Mouse (Mus musculus): ENCODE results near the gene Gm26897. TPM values are rescaled to one million over a fixed set of nuclear protein-coding genes. Genes with fewer than 3 reads are reported as not detected.

The Gm26897 gene
- not detected in 2 replicates for total RNA-seq (2021)
- long read RNA-seq, experiment 1 = 0 reads
- long read RNA-seq, experiment 2 = 0 reads

- no peak for DNase-seq
These were observed at the start of gene Gm26897 for GRCm38 (mm10) chr5:111733851-111734250. TSS of gene Gm26897 (plus strand) at chr5:111733924.

DNA sequence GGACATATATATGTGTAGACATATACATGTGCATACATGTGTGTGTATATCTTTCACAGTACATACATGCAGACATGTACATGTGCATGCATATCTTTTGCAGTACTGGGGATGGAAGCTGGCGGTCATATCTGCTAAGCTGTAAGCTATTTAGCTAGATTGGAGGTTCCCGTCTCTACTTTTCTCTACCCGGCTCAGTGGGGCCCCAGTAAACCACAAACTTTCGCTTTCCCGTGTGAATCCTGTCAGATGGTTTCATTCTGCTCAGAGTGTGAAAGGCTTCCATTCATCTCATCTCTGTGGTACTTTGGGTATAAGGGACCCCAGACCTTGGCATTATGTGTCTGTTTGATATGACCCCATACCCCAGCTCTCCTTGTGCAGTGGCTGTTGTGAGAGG is 46.4 kb upstream of the Gm26897 start:
- DNase-seq = no peak

DNA sequence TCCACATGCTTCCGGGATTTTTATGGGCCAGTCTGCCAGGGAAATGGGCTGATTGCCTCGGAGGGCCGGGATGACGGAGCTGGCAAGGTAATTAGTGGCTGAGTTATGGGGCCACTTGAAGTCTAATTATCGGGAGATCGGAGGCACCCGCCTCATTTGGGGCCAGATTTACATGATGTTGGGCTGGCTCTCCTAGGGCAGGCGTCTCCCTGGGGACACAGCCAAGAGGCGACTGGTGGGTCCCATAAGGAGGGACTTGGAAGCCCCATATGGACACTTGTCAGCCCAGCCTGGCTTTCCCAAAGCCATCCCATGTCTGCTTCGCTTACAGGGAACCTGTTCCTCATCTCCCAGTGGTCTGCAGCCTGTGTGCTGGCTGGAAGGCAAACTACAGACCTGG is 45.1 kb upstream of the Gm26897 start:
- DNase-seq = no peak

- DNase-seq = peak; percentile 57
These were observed 35.7 kb upstream of the Gm26897 start for GRCm38 (mm10) chr5:111697996-111698395.

DNA sequence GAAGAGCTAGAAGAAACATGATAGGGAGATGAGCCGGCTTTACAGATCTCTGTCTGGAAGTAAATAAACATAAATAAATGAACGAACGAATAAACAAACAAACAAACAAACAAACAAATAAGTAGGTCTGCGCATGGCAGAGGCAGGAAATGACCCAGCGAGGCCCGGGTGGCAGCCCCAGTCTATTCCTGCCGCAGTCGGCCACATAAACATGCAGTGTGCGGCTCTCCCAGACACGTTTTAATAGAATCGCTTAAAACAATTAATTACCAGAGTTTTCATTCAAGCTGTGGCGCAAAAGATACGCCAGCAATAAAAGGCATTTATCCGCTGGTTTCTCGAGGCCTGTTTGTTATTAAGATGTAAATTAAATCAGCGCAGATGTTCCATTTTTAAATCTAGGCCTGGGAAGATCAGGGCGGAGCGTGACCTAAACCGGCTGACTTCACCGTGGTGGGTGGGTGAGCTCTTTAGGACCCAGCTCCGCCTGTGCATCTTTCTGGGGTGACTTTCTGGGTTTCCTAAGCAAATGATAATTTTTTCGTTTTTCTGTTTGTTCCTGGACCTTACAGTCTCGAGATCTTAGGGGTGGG is 33.9 kb upstream of the Gm26897 start:
- DNase-seq = no peak

DNA sequence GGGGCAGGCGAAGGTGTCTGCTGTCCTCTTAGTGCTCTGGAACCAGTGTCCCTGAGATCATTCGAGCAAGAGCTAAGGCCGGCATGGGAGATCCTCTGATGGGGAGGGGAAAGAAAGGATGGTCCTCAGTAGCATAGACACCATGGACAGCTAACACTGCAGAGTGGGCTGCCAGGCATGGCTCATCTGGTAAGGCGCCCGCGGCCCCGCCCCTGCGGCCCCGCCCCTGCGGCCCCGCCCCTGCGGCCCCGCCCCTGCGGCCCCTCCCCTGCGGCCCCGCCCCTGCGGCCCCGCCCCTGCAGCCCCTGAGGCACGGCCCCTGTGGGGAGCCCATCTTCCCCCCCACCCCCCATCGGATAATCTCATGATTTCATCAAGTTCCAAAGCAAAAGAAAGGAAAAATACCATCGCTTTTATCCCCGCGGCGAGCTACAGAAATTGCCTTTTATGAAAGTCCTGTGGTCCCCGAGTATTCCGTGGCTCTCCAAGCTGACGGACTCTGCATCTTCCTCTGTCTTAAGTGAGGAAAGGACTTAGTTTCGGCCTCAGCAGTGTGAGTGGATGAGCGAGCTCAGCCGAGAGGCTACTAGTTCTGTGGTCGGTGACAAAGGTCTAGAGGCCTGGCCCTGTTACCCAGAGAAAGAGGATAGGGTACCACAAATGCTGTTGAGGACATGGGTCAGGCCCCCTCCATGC is 31.9 kb upstream of the Gm26897 start:
- peak; percentile 16 for DNase-seq

DNA sequence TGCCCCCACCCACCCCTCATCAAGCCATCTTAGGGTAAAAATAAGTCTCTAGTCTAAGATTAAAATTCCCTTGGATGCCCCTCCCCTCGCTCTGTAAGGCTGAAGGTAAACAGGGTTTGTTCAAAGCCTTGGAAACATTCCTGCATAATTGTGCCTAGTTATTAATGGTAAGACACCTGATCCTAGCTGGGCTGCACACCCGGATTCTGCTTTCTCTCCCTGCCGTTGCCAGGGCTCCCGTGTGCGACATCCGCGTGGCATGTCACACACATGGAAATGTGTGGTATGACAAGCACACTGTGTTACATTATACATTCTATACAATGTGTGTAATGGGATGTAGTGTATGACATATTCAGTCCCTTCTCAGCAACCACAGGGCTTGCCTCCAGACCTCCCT is 30.1 kb upstream of the Gm26897 start:
- DNase-seq = no peak

DNA sequence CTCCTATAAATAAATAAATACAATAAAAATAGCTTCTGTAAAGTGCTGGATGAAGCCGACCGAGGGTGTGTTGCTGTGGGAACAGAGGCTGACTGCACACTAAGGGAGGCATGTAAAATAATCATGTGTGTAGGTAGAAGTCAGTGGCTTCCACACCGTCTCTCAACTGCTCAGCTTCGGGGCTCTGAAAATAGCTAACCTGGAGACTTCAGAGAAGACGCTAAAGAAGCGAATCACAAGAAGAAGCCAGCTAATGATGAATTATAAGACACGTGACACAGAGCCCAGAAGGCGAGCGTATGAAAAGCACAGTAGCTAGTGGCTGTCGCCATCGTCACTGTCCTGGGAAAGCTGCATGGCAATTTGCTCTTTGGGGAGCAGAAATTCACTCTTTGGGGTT is 29.4 kb upstream of the Gm26897 start:
- DNase-seq = no peak

GRCm38 (mm10) chr5:111709195-111709901 is 24.4 kb upstream of the Gm26897 start:
- DNase-seq = no peak

- no peak for DNase-seq
These were observed 14.7 kb upstream of the Gm26897 start for GRCm38 (mm10) chr5:111719018-111719417.

- DNase-seq = no peak
These were observed 13.0 kb upstream of the Gm26897 start for GRCm38 (mm10) chr5:111720726-111721125.

DNA sequence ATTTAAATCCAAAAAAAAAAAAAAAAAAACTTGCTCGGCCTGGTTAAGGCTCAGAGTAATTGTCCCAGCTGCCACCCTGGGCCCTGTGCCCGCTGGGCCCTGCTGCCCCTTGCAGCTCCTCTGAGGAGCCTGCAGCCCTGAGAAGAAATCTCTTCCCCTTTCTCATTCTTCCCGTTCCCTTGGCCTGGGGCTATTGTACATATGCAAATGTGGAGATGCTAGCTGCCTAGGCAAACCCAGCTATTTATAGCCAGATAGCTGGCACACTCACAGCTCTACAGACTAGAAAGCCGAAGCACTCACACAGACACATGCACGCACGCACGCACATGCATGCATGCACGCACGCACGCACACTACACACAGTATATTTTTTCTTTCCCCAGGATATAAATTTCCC is 9.0 kb upstream of the Gm26897 start:
- DNase-seq = no peak

DNA sequence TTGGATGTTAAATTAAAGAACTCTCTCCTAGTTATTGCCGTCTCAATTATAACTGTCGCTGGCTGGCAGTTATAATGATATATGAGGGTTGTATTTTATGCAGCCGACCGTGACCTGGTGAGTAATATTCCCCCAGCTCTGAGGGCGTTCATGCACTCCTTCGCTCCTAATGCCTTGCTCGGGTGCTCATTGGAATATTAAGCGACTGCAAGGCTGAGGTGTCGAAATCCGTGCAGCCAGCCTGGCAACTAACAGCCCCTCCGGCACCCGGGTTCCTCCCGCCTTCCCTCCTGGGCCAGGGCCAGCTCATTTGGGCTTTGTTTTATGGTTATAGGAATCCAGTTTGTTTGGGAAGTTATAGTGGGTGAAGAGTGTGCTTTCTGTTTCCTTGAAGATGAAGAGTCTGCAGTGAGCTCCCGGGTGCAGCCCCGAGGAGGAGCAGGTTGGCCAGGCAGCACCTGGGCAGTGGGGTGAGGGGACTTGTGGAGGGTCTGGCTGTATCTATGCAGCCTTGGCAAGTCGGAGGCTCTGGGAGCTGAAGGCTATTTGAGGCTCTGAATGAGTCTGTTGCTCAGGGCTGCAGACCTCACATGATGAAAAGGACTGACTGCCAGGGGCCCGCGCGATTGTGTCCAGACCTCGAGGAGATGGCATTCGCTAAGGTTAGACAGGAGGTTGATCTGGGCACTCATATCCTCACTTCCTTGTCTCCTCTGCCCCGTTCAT is 8.4 kb upstream of the Gm26897 start:
- peak; percentile 22 for DNase-seq

DNA sequence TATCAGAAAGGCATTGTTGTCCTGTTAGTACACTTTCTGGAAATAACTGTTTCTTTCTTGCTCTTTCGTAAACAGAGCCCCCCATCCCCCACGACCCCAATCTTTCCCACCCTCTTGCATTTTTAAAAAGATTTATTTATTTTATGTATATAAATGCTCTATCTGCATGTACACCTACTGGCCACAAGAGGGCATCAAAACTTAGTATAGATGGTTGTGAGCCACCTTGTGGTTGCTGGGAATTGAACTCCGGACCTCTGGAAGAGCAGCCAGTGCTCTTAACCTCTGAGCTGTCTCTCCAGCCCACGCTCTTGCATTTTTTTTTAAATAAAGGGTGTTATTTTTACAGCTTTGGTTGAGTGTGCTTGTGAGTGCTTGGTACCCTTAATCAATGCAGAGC is 5.3 kb upstream of the Gm26897 start:
- no peak for DNase-seq

DNA sequence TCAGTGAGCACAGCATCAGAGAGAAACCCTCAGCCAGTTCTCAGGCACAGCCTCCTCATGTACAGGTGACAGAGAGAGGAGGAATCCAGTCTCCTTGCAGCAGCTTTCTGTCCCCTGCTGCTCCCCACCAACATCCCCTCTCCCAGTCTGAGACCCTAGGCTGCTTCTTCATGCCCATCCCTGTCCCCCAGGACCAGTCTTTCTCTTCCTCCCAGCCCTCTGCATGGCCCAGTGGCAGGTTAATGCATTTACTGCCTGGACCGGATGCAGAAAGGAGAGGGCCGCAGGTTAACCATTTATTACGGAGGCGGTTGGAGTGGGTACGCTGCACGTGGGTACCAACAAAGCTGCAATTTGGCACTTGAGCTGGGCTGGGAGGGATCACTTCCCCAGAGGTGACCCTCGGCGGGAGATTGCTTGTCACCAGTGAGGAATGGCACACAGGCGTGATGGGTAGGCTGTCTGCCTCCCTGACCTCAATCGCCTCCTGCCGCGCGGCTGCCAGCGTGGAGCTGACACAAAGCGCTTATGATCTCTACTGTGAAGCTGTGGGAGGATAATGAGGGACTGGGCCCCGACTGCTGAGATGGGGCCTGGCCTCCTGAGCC is 3.1 kb upstream of the Gm26897 start:
- no peak for DNase-seq

DNA sequence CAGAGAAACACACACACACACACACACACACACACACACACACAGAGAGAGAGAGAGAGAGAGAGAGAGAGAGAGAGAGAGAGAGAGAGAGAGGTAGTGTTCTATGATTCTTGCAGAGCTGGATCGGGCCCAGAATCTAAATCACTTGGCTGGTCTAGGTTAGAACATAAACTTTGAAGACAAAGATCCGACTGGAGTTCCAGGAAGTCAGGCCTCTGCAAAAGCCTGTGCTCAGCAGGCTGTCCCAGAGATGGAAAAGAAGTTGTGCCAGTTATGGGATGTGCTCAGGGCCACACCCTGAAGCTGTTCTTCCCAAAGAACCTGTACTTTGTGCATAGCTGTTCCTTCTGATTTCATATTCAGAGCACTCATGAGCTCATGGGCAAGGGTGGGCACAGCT is 1.5 kb upstream of the Gm26897 start:
- no peak for DNase-seq

DNA sequence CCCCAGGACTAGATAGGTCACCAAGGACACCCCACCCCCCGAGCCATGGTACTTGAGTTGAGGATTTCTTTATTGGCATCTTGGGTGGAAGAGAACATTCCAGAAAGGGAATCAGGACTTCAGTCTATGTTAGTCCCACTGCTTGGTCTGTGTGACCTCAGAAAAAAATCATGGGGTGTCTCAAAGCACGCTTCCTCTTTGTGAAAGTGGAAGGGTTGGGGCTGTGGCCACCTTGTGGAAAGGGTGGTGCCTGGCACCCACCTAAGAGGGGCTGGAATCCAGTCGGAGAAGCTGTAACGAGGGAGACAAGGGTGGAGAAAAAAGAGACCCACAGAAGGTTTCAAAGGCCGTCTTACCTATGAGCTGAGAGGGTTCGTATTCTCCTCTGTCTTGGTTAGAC is 5.8 kb downstream of the Gm26897 start:
- DNase-seq = no peak

DNA sequence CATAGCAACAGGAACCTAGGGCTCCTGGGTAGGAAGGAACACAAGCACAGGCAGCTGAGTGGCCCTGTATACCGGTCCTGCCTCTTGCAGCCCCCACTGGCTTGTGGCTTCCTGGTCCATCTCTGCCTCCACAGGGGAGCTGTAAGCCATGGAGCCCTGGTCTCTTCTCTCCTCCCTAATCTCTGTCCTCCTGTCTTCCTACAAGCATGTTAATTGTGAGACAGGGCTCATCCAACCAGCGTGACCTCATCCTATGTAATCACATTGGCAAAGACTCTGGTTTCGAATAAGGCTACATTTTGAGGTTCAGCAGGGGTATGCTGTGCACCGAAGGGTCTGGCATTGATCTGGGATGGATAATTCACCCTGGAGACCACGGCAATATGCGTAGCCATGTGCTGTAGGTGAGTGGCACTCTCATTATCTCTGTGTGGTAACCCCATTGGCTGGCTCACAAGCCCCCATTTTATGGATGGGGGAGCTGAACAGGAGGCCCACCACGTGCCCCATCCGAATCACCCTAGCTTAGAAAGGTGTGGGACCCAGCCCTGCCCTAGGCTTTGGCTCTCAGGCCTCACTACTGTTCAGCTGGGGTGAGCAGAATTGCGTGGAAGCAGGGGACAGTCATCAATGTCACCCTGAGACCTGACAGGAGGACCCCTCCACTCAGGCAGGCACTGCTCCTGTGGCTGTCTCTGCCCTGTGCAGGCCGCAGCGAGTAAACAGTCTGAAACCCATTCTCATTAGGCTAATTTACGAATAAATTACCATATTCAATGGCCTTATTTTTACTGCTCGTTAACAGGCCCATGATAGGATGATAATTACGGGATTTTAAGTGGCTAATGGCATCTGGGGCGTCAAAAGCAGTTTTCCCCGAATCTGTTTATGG is 6.9 kb downstream of the Gm26897 start:
- DNase-seq = no peak

- DNase-seq = no peak
These were observed 7.6 kb downstream of the Gm26897 start for GRCm38 (mm10) chr5:111741352-111741751.

- DNase-seq = no peak
These were observed 8.7 kb downstream of the Gm26897 start for GRCm38 (mm10) chr5:111742290-111742898.

DNA sequence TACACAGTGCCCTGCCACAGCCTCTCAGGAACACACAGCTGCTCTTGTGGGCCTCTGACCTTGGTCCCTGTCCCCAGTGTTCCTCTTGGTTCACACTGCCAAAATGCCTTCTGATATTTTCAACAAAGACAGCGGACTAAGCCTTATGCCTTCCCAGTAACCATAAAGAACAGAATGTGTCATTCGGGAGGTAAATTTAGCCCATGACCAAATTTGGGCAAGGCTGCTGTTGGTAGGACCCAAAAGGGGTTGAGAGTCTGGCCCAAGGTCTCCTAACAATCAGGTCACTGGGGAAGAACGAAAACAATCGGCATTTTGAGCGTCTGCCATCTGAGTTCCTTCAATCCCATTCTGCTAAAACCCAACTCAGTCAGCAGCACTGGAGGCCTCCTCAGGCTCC is 15.9 kb downstream of the Gm26897 start:
- DNase-seq = no peak
